Mouse (Mus musculus): ENCODE measurements around the gene Psmc1.

Psmc1 gene

GRCm38 (mm10) chr12:100107436-100107835 lies 2.5 kb upstream of the Psmc1 start:
- CTCF ChIA-PET, result interaction anchor here in 3 of 4 experiments (0.8 to 2.9 kb wide), 4 partner anchors 24 to 143 kb away, joined by 3 to 50 read pairs (median 8); partner anchors contain the start of gene Kcnk13 (in 1 of the 3)
- POLR2A ChIA-PET, result interaction anchor here in 1 of 4 experiments (0.9 to 2.8 kb wide), 5 partner anchors 9 to 135 kb away, joined by 3 to 18 read pairs (median 4); no protein-coding TSS in a partner anchor

- ChIA-PET CTCF (interaction anchor here in 3 of 4 experiments (0.7 to 1.7 kb wide), 4 partner anchors 10 to 143 kb away, joined by 3 to 4 read pairs (median 4); no protein-coding TSS in a partner anchor), POLR2A (interaction anchor here in 2 of 4 experiments (0.5 to 3.6 kb wide), 7 partner anchors 9 to 797 kb away, joined by 3 to 11 read pairs (median 5); no protein-coding TSS in a partner anchor)
Measured at GRCm38 (mm10) chr12:100115982-100116381, 6.0 kb downstream of the Psmc1 start.

DNA sequence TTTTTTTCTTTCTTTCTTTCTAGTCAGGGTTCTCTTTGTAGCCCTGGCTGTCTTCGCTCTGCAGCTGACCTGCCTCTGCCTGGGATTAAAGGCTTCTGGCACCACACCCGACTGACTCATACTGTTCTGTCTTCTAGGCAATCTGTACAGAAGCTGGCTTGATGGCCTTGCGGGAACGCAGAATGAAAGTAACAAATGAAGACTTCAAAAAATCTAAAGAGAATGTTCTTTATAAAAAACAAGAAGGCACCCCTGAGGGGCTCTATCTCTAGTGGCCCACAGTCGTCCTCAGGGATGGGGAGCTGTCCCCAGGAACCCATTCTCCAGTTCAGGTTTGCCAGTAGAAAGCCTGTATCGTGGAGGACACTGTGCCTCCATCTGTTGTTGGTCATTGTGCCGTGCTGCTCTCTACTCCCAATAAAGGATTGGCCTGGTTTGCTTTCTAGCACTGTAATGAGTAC lies 13.0 kb downstream of the Psmc1 start:
- CTCF ChIA-PET, result interaction anchor here in 1 of 4 experiments (0.8 kb wide), 1 partner anchor 9 kb away, joined by 3 read pairs; no protein-coding TSS in a partner anchor
- POLR2A ChIA-PET, result interaction anchor here in 2 of 4 experiments (0.6 to 5.3 kb wide), 11 partner anchors 8 to 151 kb away, joined by 3 to 34 read pairs (median 5); partner anchors contain the start of gene Psmc1 (in 1 of the 2)

GRCm38 (mm10) chr12:100123476-100123875 lies 13.5 kb downstream of the Psmc1 start:
- CTCF ChIA-PET, result interaction anchor here in 2 of 4 experiments (0.6 to 0.8 kb wide), 2 partner anchors 8 to 190 kb away, joined by 3 to 4 read pairs; no protein-coding TSS in a partner anchor
- POLR2A ChIA-PET, result interaction anchor here in 2 of 4 experiments (1.1 to 5.3 kb wide), 9 partner anchors 9 to 152 kb away, joined by 3 to 34 read pairs (median 5); partner anchors contain the start of gene Psmc1 (in 1 of the 2)

- POLR2A ChIA-PET, result interaction anchor here (0.6 to 5.3 kb wide), 14 partner anchors 8 to 354 kb away, joined by 3 to 34 read pairs (median 4); partner anchors contain the start of genes Nrde2 (in 2 of the 4) and Psmc1 (in 1 of the 4)
- CTCF ChIA-PET, result interaction anchor here in 3 of 4 experiments (0.6 to 1.2 kb wide), 7 partner anchors 8 to 953 kb away, joined by 3 to 4 read pairs (median 3); no protein-coding TSS in a partner anchor
Measured at GRCm38 (mm10) chr12:100124913-100125798, 15.2 kb downstream of the Psmc1 start.

DNA sequence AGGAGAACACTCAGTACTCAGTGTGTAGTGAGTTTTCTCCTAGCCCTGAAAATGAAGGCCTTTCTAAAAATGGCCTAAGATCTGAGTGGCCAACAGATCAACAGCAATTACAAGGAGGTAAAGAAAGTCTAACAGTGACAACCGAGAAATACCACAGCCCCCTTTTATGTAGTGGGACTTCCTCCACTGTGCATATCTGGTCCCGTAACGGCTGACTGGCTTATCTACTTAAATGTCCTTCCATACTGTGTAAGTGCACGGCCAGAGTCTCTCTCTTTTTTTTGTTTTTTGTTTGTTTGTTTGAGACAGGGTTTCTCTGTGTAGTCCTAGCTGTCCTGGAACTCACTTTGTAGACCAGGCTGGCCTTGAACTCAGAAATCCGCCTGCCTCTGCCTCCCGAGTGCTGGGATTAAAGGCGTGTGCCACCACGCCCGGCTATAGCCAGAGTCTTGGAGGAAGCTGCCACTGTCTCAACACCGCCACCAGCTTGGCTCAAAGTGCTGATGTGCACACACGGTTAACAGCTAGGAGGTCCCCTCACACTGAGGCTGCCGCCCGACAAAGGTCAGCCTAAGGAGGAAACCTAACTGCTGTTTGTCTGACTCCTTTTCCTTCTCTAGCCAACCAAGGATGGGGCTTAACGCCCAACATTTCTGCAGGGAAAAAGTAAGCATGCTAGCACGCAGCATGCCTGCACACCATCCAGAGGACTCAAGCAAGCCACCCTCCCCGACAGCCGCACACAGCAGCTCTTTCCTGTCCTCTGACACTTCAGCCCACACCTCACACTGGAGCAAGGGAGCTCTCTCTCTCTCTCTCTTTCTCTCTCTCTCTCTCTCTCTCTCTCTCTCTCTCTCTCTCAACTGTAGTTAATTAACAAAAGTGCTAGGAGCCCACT lies 17.3 kb downstream of the Psmc1 start:
- ChIA-PET CTCF (interaction anchor here in 1 of 4 experiments (1.0 kb wide), 1 partner anchor 41 kb away, joined by 3 read pairs; no protein-coding TSS in a partner anchor), POLR2A (interaction anchor here (0.6 to 1.9 kb wide), 12 partner anchors 8 to 160 kb away, joined by 3 to 11 read pairs (median 3); no protein-coding TSS in a partner anchor)

GRCm38 (mm10) chr12:100127866-100128480 lies 18.0 kb downstream of the Psmc1 start:
- POLR2A ChIA-PET, result interaction anchor here in 3 of 4 experiments (0.6 to 1.9 kb wide), 13 partner anchors 9 to 161 kb away, joined by 3 to 11 read pairs (median 3); no protein-coding TSS in a partner anchor
- CTCF ChIA-PET, result interaction anchor here in 2 of 4 experiments (0.5 to 1.3 kb wide), 4 partner anchors 11 to 173 kb away, joined by 3 to 6 read pairs (median 3); no protein-coding TSS in a partner anchor

GRCm38 (mm10) chr12:100128522-100128921 lies 18.6 kb downstream of the Psmc1 start:
- ChIA-PET CTCF (interaction anchor here in 2 of 4 experiments (0.5 to 1.3 kb wide), 3 partner anchors 11 to 174 kb away, joined by 3 to 6 read pairs (median 3); no protein-coding TSS in a partner anchor), POLR2A (interaction anchor here in 2 of 4 experiments (0.7 to 1.9 kb wide), 8 partner anchors 9 to 31 kb away, joined by 3 to 11 read pairs (median 4); no protein-coding TSS in a partner anchor)

GRCm38 (mm10) chr12:100128961-100129360 lies 19.0 kb downstream of the Psmc1 start:
- ChIA-PET CTCF (interaction anchor here in 1 of 4 experiments (1.1 to 1.3 kb wide), 2 partner anchors 12 to 156 kb away, joined by 3 read pairs; no protein-coding TSS in a partner anchor), POLR2A (interaction anchor here in 2 of 4 experiments (0.7 to 1.9 kb wide), 7 partner anchors 8 to 31 kb away, joined by 3 to 5 read pairs (median 4); partner anchors contain the start of gene Nrde2 (in 1 of the 2))

DNA sequence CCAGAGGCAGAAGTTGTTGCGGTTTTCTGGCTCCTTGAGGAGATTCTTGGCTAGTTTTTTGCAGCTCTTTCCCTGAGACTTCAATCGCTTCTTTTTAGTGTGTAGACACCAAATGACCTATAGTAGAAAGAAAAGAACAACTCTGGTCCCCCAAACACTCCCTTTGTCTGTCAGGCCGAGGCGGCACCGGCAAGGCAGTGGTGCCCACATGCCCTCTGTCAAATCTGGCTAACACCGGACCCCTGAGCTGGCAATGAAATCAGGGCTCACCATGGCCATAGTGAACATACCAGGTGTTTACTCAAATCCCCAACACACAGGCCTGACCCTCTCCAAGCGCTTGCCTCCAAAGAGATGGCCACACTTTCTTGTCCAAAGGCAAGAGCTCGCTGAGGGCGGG lies 21.2 kb downstream of the Psmc1 start:
- ChIA-PET CTCF (interaction anchor here (0.6 to 1.8 kb wide), 27 partner anchors 10 to 1158 kb away, joined by 3 to 14 read pairs (median 4); partner anchors contain the start of genes Kcnk13 (in 1 of the 4) and Nrde2 (in 1 of the 4)), POLR2A (interaction anchor here (0.6 to 3.6 kb wide), 24 partner anchors 8 to 349 kb away, joined by 3 to 27 read pairs (median 5); partner anchors contain the start of genes Nrde2 (in 3 of the 4), Efcab11 (in 1 of the 4), Psmc1 (in 1 of the 4) and Tdp1 (in 1 of the 4))

- CTCF ChIA-PET, result interaction anchor here (0.5 to 1.8 kb wide), 62 partner anchors 9 to 1626 kb away, joined by 3 to 14 read pairs (median 4); partner anchors contain the start of genes Kcnk13 (in 2 of the 4) and Nrde2 (in 1 of the 4)
Measured at GRCm38 (mm10) chr12:100131655-100132054, 21.7 kb downstream of the Psmc1 start.

GRCm38 (mm10) chr12:100134395-100134936 lies 24.5 kb downstream of the Psmc1 start:
- CTCF ChIA-PET, result no interaction called here
- POLR2A ChIA-PET, result interaction anchor here in 1 of 4 experiments (1.2 to 3.3 kb wide), 3 partner anchors 9 to 161 kb away, joined by 5 to 15 read pairs (median 5); partner anchors contain the start of gene Psmc1

More at GRCm38 (mm10) chr12:100131655-100132054, 21.7 kb downstream of the Psmc1 start:
- POLR2A ChIA-PET, result interaction anchor here (0.6 to 3.6 kb wide), 30 partner anchors 9 to 1230 kb away, joined by 3 to 27 read pairs (median 5); partner anchors contain the start of genes Nrde2 (in 3 of the 4), Efcab11 (in 1 of the 4), Psmc1 (in 1 of the 4) and Tdp1 (in 1 of the 4)

GRCm38 (mm10) chr12:100135117-100135516 lies 25.2 kb downstream of the Psmc1 start:
- ChIA-PET CTCF (interaction anchor here in 1 of 4 experiments (0.5 kb wide), 1 partner anchor 372 kb away, joined by 4 read pairs; no protein-coding TSS in a partner anchor), POLR2A (interaction anchor here in 1 of 4 experiments (0.6 to 1.4 kb wide), 3 partner anchors 10 to 263 kb away, joined by 5 read pairs; no protein-coding TSS in a partner anchor)

- POLR2A ChIA-PET, result interaction anchor here in 3 of 4 experiments (0.6 to 3.5 kb wide), 8 partner anchors 10 to 79 kb away, joined by 3 to 27 read pairs (median 4); partner anchors contain the start of gene Nrde2 (in 1 of the 3)
- CTCF ChIA-PET, result interaction anchor here in 2 of 4 experiments (2.9 to 3.7 kb wide), 2 partner anchors 11 kb away, joined by 9 to 14 read pairs; no protein-coding TSS in a partner anchor
Measured at GRCm38 (mm10) chr12:100142848-100143523, 33.0 kb downstream of the Psmc1 start.

- ChIA-PET POLR2A (interaction anchor here in 2 of 4 experiments (0.8 to 2.4 kb wide), 6 partner anchors 10 to 24 kb away, joined by 3 to 10 read pairs (median 4); partner anchors contain the start of gene Nrde2 (in 1 of the 2)), CTCF (interaction anchor here in 1 of 4 experiments (3.7 kb wide), 1 partner anchor 12 kb away, joined by 14 read pairs; no protein-coding TSS in a partner anchor)
Measured at GRCm38 (mm10) chr12:100143737-100144136, 33.8 kb downstream of the Psmc1 start.
